Mouse (Mus musculus) embryonic facial prominence, embryonic 15.5 days (tissue): ENCODE measurements at regions not wholly inside any gene's neighbourhood (a gene's known extent, or its start where the extent isn't known, plus 50 kb on each side); places are given as distances from the start of the nearest gene placed in this dataset.

Experiments used
- ATAC-seq: fragments of 200-750 bp; cut with Nextera tagmentation; 2 replicates; pipeline ENCODE4 v1.8.0; 2017; ENCODE audit warnings: low read depth, moderate TSS enrichment; ENCODE audit not compliant: insufficient number of reproducible peaks, low FRiP score, low TSS enrichment
- H3K27ac ChIP-seq: fragments of 300-500 bp; sonication (generic); replicated peaks from 2 replicates; pipeline ENCODE4 v1.5.1; 2015; ENCODE audit warnings: mild to moderate bottlenecking, inconsistent platforms
- H3K27me3 ChIP-seq: fragments of 300-500 bp; sonication (generic); 2 replicates; pipeline ENCODE4 v1.6.1; 2015; ENCODE audit warnings: inconsistent platforms
- H3K36me3 ChIP-seq: fragments of 300-500 bp; sonication (generic); 2 replicates; pipeline ENCODE4 v1.6.1; 2015; ENCODE audit warnings: mild to moderate bottlenecking, inconsistent platforms
- H3K4me1 ChIP-seq: fragments of 300-500 bp; sonication (generic); 2 replicates; pipeline ENCODE4 v1.6.1; 2015; ENCODE audit warnings: inconsistent platforms
- H3K4me2 ChIP-seq: fragments of 300-500 bp; sonication (generic); replicated peaks from 2 replicates; pipeline ENCODE4 v1.6.1; 2015; ENCODE audit warnings: mild to moderate bottlenecking, inconsistent platforms
- H3K4me3 ChIP-seq: fragments of 300-500 bp; sonication (generic); replicated peaks from 2 replicates; pipeline ENCODE4 v1.5.1; 2015; ENCODE audit warnings: mild to moderate bottlenecking, inconsistent platforms
- H3K9ac ChIP-seq: fragments of 300-500 bp; sonication (generic); 2 replicates; pipeline ENCODE4 v1.6.1; 2015; ENCODE audit warnings: inconsistent platforms
- H3K9me3 ChIP-seq: fragments of 300-500 bp; sonication (generic); replicated peaks from 2 replicates; pipeline ENCODE4 v1.6.1; 2016; ENCODE audit warnings: inconsistent platforms
- WGBS: fragments of 180-500 bp; shearing (Covaris S2); methylation state at CpG from one replicate; pipeline ENCODE4 v1.1.7; 2015; 5-methylcytosine and 5-hydroxymethylcytosine counted together

DNA sequence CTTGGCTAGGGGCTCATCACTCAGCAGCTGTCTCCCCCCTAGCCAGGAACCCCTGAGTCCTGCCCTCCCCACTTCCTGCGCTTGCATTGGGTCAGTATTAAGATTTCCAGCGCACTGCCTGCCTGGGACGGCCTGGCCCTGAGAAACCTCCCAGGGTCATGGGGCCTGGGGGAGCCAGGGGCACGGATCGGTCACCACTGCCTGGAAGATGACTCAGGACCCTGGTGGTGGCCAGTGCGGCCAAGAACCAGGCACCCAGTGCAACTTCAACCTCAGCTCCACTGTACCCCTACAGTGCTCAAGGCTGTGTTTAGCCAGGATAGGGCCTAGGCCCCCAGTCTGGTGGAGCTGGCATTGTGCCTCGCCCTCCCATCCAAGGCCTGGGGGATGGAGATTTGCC is 111.9 kb upstream of the Zbtb40 start:
- Histone ChIP-seq H3K4me3 (no peak overlapping the region), H3K36me3 (no peaks in the 10 kb centered on the region), H3K4me1 (peaks cover 15% of the 10 kb centered on the region; the same call in 1 of the 2 replicates), H3K9ac (no peak overlapping the region), H3K27ac (no peak overlapping the region), H3K9me3 (no peaks in the 10 kb centered on the region), H3K4me2 (no peak overlapping the region), H3K27me3 (peaks cover 16% of the 10 kb centered on the region)
- 86% methylated on average over 7 of the region's 7 CpGs for WGBS
- ATAC-seq: no peak

DNA sequence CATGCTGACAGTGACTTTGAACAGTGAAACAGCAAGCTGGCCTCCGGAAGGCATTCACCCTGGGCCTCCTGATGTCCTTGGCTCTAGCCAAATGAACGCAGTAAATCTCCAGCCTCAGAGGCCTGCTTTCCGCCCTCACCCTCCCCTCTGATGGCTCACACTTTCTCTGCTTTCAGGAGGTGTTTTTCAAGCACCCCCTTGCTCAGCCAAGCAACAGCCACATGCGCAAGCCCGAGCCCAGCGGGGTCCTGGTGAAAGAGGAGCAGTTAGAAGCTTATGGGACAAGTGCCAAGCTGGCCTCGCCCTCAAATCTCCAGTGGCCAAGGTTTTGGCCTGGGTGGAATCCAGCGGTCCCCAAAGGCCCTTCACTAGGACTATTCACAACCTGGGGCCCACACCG is 109.6 kb upstream of the Zbtb40 start:
- Histone ChIP-seq H3K36me3 (no peaks in the 10 kb centered on the region), H3K4me2 (no peak overlapping the region), H3K4me3 (no peak overlapping the region), H3K27me3 (no peaks in the 10 kb centered on the region), H3K9ac (no peak overlapping the region), H3K9me3 (no peaks in the 10 kb centered on the region), H3K4me1 (no peaks in the 10 kb centered on the region), H3K27ac (no peak overlapping the region)
- WGBS: 73% methylated on average over 9 of the region's 9 CpGs
- no peak for ATAC-seq

DNA sequence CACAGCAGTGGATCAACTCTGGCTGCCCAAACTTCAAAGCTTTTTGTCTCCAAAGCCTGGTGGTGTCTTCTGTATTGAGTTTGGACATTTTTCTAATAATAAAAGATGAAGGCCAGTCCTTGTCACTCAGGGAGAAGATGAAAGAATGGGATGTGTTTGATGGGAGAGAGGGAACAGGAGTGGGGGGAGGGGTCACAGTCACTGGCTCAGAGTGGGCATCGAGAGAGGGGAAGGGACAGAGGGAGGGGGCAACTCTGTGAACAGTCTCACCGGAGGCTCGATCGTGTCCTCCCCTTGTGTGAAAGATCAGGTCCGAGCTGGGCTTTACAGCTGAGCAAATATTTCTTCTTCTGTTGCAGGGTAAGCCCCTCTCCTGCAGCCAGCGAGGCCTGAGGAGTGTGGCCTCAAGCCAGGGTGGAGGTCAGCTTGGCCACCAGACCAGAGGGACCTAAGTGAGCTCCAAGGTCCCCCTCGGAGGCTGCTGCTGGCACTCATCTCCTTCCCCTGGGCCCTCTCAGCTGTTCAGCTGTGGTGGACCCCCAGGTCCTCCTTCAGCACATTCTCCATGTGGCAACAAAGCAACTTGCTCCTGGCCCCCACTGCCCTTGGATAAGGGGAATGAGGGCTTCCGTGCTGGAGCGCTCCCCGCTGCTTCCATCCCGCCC is 108.0 kb upstream of the Zbtb40 start:
- Histone ChIP-seq H3K36me3 (no peaks in the 10 kb centered on the region), H3K4me2 (no peak overlapping the region), H3K4me3 (no peak overlapping the region), H3K9ac (no peak overlapping the region), H3K27me3 (no peaks in the 10 kb centered on the region), H3K9me3 (0 out of 2 replicates have a peak, but pooled peaks cover 5% of the 10 kb centered on the region), H3K4me1 (no peaks in the 10 kb centered on the region), H3K27ac (no peak overlapping the region)
- 65% methylated on average over 11 of the region's 11 CpGs for WGBS
- ATAC-seq: no peak

- H3K9ac ChIP-seq: no peak overlapping the region
- 0 out of 2 replicates have a peak, but pooled peaks cover 3% of the 10 kb centered on the region for H3K4me1 ChIP-seq
- no peak overlapping the region for H3K27ac ChIP-seq
- WGBS: 64% methylated on average over 4 of the region's 4 CpGs
- H3K36me3 ChIP-seq: no peaks in the 10 kb centered on the region
- H3K4me2 ChIP-seq: no peak overlapping the region
- no peak for ATAC-seq
- no peaks in the 10 kb centered on the region for H3K27me3 ChIP-seq
- no peak overlapping the region for H3K4me3 ChIP-seq
- H3K9me3 ChIP-seq: 0 out of 2 replicates have a peak, but pooled peaks cover 5% of the 10 kb centered on the region
Observed at GRCm38 (mm10) chr4:137148756-137149155, 100.2 kb upstream of the Zbtb40 start.

- no peak for ATAC-seq
- Histone ChIP-seq H3K4me3 (no peak overlapping the region), H3K27me3 (no peaks in the 10 kb centered on the region), H3K4me1 (0 out of 2 replicates have a peak, but pooled peaks cover 3% of the 10 kb centered on the region), H3K4me2 (no peak overlapping the region), H3K9me3 (0 out of 2 replicates have a peak, but pooled peaks cover 5% of the 10 kb centered on the region), H3K27ac (no peak overlapping the region), H3K36me3 (no peaks in the 10 kb centered on the region), H3K9ac (no peak overlapping the region)
- WGBS: 76% methylated on average over 13 of the region's 13 CpGs
Observed at GRCm38 (mm10) chr4:137147795-137148194, 99.2 kb upstream of the Zbtb40 start.

GRCm38 (mm10) chr4:137146326-137146725 is 97.7 kb upstream of the Zbtb40 start:
- H3K9ac ChIP-seq: no peak overlapping the region
- H3K27me3 ChIP-seq: no peaks in the 10 kb centered on the region
- no peaks in the 10 kb centered on the region for H3K9me3 ChIP-seq
- H3K4me3 ChIP-seq: no peak overlapping the region
- H3K4me1 ChIP-seq: peaks cover 7% of the 10 kb centered on the region; the same call in 1 of the 2 replicates
- ATAC-seq: no peak
- H3K27ac ChIP-seq: no peak overlapping the region
- H3K36me3 ChIP-seq: no peaks in the 10 kb centered on the region
- H3K4me2 ChIP-seq: no peak overlapping the region
- 67% methylated on average over 3 of the region's 3 CpGs for WGBS

DNA sequence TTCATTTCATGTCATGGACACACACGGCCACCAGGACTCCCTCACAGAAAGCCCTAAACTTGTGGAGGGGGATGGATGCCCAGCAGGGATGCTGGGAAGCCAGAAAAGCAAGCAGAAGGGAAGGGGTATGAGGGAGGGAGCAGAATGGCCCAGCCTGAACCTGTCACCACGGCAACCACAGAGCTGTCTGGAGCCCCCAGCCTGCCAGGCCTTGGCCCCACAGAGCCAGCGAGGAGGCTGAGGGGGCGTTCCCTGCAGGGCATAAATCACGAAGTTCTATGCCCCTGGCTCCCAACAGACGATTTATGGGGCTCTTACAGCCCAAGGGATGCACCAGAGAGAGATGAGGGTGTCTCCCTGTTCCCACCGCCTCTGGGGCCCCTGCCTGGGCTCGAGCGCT is 93.7 kb upstream of the Zbtb40 start:
- Histone ChIP-seq H3K9ac (no peak overlapping the region), H3K4me1 (peaks cover 4% of the 10 kb centered on the region; the same call in 1 of the 2 replicates), H3K4me2 (no peak overlapping the region), H3K27ac (no peak overlapping the region), H3K9me3 (no peaks in the 10 kb centered on the region), H3K27me3 (no peaks in the 10 kb centered on the region), H3K36me3 (no peaks in the 10 kb centered on the region), H3K4me3 (no peak overlapping the region)
- 48% methylated on average over 9 of the region's 9 CpGs for WGBS
- ATAC-seq: no peak

DNA sequence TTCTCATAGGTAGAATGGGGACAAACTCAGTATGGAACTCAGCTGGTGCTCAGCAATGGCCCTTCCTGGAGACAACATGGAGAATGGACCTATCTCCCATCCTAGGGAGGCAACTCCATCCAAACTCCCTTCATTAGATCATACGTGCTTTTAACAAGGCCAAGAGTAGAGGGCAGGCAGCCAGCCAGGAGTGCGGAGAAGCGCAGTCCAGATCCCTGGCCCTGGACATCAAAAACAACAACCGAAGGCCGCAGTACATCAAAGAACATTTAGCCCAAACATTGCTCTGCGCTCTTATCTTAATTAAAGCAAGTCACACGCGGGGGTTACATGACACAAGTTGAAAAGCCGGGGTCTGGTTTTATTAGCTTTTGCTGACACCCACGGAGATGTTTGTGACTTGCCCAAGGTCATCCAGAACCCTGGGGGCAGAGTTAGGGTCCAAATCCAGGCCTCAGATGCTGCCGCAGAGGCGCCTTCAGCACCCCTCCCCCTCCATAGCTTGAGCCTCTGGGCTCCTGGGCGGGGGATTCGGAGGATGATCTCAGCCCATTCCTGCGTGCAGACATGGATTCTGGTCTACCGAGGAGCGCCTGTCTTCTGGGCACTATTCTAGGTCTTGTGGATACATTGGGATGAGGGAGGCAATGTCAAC is 90.6 kb upstream of the Zbtb40 start:
- no peak overlapping the region for H3K9ac ChIP-seq
- no peak for ATAC-seq
- no peaks in the 10 kb centered on the region for H3K9me3 ChIP-seq
- H3K27ac ChIP-seq: no peak overlapping the region
- 70% methylated on average over 17 of the region's 17 CpGs for WGBS
- H3K27me3 ChIP-seq: no peaks in the 10 kb centered on the region
- H3K4me1 ChIP-seq: peaks cover 14% of the 10 kb centered on the region
- no peaks in the 10 kb centered on the region for H3K36me3 ChIP-seq
- no peak overlapping the region for H3K4me3 ChIP-seq
- H3K4me2 ChIP-seq: no peak overlapping the region

DNA sequence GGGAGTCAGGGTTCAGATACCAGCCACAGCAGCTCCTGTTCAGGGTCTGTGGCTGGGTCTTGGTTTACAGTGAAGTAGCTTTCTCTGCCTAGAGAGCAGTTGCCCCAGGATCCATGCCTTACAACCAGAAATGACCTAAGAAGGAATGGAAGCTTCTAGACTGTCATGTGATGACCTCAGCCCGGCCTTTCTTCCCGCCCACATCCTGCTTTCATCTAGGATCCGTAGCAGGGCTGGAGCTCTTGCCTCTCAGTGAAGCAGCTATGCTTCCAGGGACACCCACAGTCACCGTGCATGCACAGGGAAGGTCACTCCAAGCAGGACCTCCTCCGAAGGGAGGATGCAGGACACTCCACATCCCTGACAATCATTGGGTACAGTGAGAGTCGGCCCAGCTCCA is 89.5 kb upstream of the Zbtb40 start:
- Histone ChIP-seq H3K9ac (no peak overlapping the region), H3K36me3 (no peaks in the 10 kb centered on the region), H3K4me2 (no peak overlapping the region), H3K4me1 (peaks cover 24% of the 10 kb centered on the region), H3K4me3 (no peak overlapping the region), H3K27ac (no peak overlapping the region), H3K27me3 (no peaks in the 10 kb centered on the region), H3K9me3 (no peaks in the 10 kb centered on the region)
- no peak for ATAC-seq
- WGBS: 62% methylated on average over 6 of the region's 6 CpGs

GRCm38 (mm10) chr4:137136313-137136712 is 87.7 kb upstream of the Zbtb40 start:
- 78% methylated on average over 4 of the region's 4 CpGs for WGBS
- H3K9ac ChIP-seq: no peak overlapping the region
- H3K4me3 ChIP-seq: no peak overlapping the region
- H3K9me3 ChIP-seq: no peaks in the 10 kb centered on the region
- peaks cover 22% of the 10 kb centered on the region for H3K4me1 ChIP-seq
- no peak overlapping the region for H3K27ac ChIP-seq
- H3K4me2 ChIP-seq: no peak overlapping the region
- no peaks in the 10 kb centered on the region for H3K36me3 ChIP-seq
- H3K27me3 ChIP-seq: no peaks in the 10 kb centered on the region
- ATAC-seq: no peak

GRCm38 (mm10) chr4:137135792-137136191 is 87.2 kb upstream of the Zbtb40 start:
- no peak for ATAC-seq
- no peaks in the 10 kb centered on the region for H3K36me3 ChIP-seq
- H3K27me3 ChIP-seq: no peaks in the 10 kb centered on the region
- no peak overlapping the region for H3K4me3 ChIP-seq
- 83% methylated on average over 8 of the region's 8 CpGs for WGBS
- peaks cover 22% of the 10 kb centered on the region for H3K4me1 ChIP-seq
- no peak overlapping the region for H3K4me2 ChIP-seq
- H3K27ac ChIP-seq: no peak overlapping the region
- no peak overlapping the region for H3K9ac ChIP-seq
- H3K9me3 ChIP-seq: no peaks in the 10 kb centered on the region

- H3K36me3 ChIP-seq: no peaks in the 10 kb centered on the region
- no peak overlapping the region for H3K4me3 ChIP-seq
- no peak overlapping the region for H3K9ac ChIP-seq
- H3K27ac ChIP-seq: peak overlapping the region; percentile 65
- no peak for ATAC-seq
- no peaks in the 10 kb centered on the region for H3K27me3 ChIP-seq
- H3K4me1 ChIP-seq: peaks cover 22% of the 10 kb centered on the region
- WGBS: 46% methylated on average over 5 of the region's 5 CpGs
- H3K4me2 ChIP-seq: no peak overlapping the region
- no peaks in the 10 kb centered on the region for H3K9me3 ChIP-seq
Observed at GRCm38 (mm10) chr4:137134553-137134952, 86.0 kb upstream of the Zbtb40 start.
